Mouse (Mus musculus): ENCODE results near the gene Umodl1.

Umodl1 gene

GRCm38 (mm10) chr17:31039626-31040025 lies 85.2 kb downstream of the Umodl1 start:
- no peak for DNase-seq

- no peak for DNase-seq
Measured at GRCm38 (mm10) chr17:31040421-31040820, 86.0 kb downstream of the Umodl1 start.

DNA sequence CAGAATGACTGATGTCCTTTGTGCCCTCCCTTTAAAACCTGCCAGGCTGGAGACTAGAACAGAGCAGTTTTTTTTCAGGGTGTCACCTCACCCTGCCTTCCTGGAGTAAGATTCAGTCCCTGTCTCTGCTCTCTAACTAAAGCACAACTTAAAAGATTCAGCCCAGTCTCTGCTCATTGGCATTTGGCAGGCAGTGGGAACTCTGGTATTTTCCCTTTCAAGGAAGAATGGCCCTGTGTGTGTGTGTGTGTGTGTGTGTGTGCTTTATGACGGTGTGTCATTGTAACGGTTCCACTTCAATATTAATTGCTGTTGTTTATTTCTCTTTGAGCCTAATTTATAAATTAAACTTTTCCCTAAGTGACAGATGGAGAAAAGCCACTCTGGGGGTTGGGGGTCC lies 88.3 kb downstream of the Umodl1 start:
- no peak for DNase-seq

DNA sequence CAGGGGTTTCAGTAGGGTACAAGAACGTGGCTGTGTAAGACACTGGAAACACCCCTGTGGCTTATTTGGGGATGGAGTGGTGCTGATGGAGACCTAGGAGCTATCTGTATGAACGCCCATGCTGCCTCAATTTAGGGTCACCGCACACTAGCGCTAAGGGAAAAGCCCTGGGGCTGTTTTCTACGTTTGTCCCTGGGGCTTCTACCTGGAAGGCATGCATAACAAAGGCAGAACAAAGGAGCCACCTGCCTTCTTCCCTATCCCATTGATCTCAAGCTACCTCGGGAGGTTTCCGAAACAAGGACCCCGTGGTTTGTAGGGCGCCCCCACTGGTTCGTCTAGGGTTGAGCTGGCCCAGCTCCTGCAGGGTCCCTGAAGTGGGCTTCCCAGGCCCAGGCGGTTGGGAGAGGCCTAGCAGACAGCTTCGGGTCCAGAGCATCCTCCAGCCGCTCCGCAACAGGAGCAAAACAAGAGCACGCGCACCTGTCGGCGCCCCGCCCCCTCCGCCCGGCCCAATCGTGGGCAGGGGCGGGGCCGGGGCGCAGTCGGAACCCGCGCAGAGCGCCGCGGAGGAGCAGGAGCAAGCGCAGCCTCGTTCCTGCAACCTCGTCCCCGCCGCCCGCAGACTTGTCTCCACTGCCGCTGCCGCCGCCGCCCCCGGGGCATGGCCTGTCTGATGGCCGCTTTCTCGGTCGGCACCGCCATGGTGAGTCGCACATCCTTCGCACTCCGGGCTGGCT lies 102.9 kb downstream of the Umodl1 start, which contains the start of gene Abcg1:
TSS of gene Abcg1 (plus strand) at position 525 of the 740 bp plus-strand sequence.
- peak; percentile 85 for DNase-seq

- no peak for DNase-seq
Measured at GRCm38 (mm10) chr17:31057891-31058744, 103.7 kb downstream of the Umodl1 start.

GRCm38 (mm10) chr17:31058745-31059085 lies 104.3 kb downstream of the Umodl1 start:
- DNase-seq, result peak; percentile 92

- DNase-seq, result peak; percentile 39
Measured at GRCm38 (mm10) chr17:31060196-31060587, 105.8 kb downstream of the Umodl1 start.

All from cerebellum, adult 9-10 months (tissue).